Mouse (Mus musculus): Measurements from ENCODE around the gene 0610009B22Rik. TPM values are rescaled to one million over a fixed set of nuclear protein-coding genes. Genes with fewer than 3 reads are reported as not detected.
A peak's percentile ranks its signal among the peaks of the same experiment; 100 is the strongest.
"Not testable (repeated sequence)": the region's sequence is repeated elsewhere in the genome, so short reads cannot be mapped to it uniquely, and the experiment has no call there.

0610009B22Rik gene
- polyA plus RNA-seq, 1 experiment, result 44.6 TPM

GRCm38 (mm10) chr11:51681324-51681975, 7.2 kb downstream of the 0610009B22Rik start:
- DNase-seq (ENCODE audit: low read depth), result peak; percentile 92
- TF ChIP-seq POLR2A (IDR thresholded peaks at IDR 0.05; ENCODE audit: borderline replicate concordance, extremely low read depth, insufficient read depth, insufficient read length, poor library complexity, severe bottlenecking), result no peak
- TF ChIP-seq CTCF (IDR thresholded peaks at IDR 0.05; ENCODE audit: borderline replicate concordance, extremely low read depth, insufficient read depth, insufficient read length), result peak; percentile 85

DNA sequence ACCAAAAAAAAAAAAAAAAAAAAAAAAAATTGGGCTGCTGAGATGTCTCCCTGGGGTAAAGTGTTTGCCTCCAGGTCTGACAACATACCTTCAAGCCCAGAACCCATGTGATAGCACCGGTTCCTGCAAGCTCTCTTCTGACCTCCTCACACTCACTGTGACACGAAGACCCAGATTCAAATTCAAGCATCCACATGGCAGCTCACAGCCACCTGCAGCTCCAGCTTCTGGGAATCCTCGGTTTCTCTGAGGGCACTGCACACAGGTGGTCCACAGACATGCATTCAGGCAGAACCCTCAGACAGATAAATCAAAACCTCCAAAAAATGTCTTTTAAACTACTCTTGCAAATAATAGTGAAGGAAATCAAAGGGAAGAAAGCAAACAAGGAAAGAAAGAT, 9.2 kb downstream of the 0610009B22Rik start:
- no peak for TF ChIP-seq POLR2A (IDR thresholded peaks at IDR 0.05; ENCODE audit: borderline replicate concordance, extremely low read depth, insufficient read depth, insufficient read length, poor library complexity, severe bottlenecking)
- TF ChIP-seq CTCF (IDR thresholded peaks at IDR 0.05; ENCODE audit: borderline replicate concordance, extremely low read depth, insufficient read depth, insufficient read length), result no peak
- DNase-seq (ENCODE audit: low read depth), result no peak

- no peak for TF ChIP-seq POLR2A (IDR thresholded peaks at IDR 0.05; ENCODE audit: borderline replicate concordance, extremely low read depth, insufficient read depth, insufficient read length, poor library complexity, severe bottlenecking)
- no peak for TF ChIP-seq CTCF (IDR thresholded peaks at IDR 0.05; ENCODE audit: borderline replicate concordance, extremely low read depth, insufficient read depth, insufficient read length)
- no peak for DNase-seq (ENCODE audit: low read depth)
These were observed 10.8 kb downstream of the 0610009B22Rik start for GRCm38 (mm10) chr11:51677737-51678418.

- TF ChIP-seq POLR2A (IDR thresholded peaks at IDR 0.05; ENCODE audit: borderline replicate concordance, extremely low read depth, insufficient read depth, insufficient read length, poor library complexity, severe bottlenecking), result no peak
- TF ChIP-seq CTCF (IDR thresholded peaks at IDR 0.05; ENCODE audit: borderline replicate concordance, extremely low read depth, insufficient read depth, insufficient read length), result no peak
- no peak for DNase-seq (ENCODE audit: low read depth)
These were observed 13.3 kb downstream of the 0610009B22Rik start for GRCm38 (mm10) chr11:51675386-51675785.

DNA sequence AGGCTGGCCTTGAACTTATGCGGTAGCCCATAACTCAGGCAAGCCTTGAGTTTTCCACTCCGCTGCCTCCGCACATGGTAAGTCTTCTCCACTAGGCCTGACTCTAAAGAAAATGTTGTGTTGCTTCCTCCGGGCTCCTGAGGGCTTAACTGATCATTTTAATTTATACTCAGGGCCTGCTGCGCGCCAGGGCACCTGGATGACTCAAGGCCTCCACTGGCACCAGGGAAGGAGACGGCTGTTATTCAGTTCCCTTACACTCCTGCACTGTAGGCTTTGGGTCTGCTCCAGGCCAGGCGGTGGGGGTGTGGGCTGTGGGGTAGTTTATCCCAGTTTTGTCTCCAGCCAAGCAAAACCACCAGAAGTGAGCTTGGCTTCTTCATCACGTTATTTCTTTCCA, 15.4 kb downstream of the 0610009B22Rik start:
- DNase-seq (ENCODE audit: low read depth), result no peak
- TF ChIP-seq POLR2A (IDR thresholded peaks at IDR 0.05; ENCODE audit: borderline replicate concordance, extremely low read depth, insufficient read depth, insufficient read length, poor library complexity, severe bottlenecking) (no peak), CTCF (IDR thresholded peaks at IDR 0.05; ENCODE audit: borderline replicate concordance, extremely low read depth, insufficient read depth, insufficient read length) (no peak)

- DNase-seq (ENCODE audit: low read depth), result no peak
- TF ChIP-seq CTCF (IDR thresholded peaks at IDR 0.05; ENCODE audit: borderline replicate concordance, extremely low read depth, insufficient read depth, insufficient read length), result no peak
- TF ChIP-seq POLR2A (IDR thresholded peaks at IDR 0.05; ENCODE audit: borderline replicate concordance, extremely low read depth, insufficient read depth, insufficient read length, poor library complexity, severe bottlenecking), result no peak
These were observed 17.3 kb downstream of the 0610009B22Rik start for GRCm38 (mm10) chr11:51671376-51671775.

DNA sequence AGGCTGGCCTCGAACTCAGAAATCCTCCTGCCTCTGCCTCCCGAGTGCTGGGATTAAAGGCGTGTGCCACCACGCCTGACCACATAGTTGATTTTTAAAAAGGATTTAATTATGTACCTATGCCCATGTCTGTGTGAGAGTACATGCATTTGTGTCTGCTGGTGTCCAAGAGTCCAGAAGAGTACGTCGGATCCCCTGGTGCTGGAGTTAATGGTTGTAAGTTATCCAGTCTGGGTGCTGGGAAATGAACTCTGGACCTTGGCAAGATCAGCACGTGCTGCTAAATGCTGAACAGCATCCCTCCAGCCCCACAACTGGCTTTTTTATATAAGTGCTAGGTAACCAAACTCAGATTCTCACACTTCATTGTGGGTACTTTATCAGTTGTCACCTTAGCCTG, 17.8 kb downstream of the 0610009B22Rik start:
- TF ChIP-seq POLR2A (IDR thresholded peaks at IDR 0.05; ENCODE audit: borderline replicate concordance, extremely low read depth, insufficient read depth, insufficient read length, poor library complexity, severe bottlenecking) (no peak), CTCF (IDR thresholded peaks at IDR 0.05; ENCODE audit: borderline replicate concordance, extremely low read depth, insufficient read depth, insufficient read length) (no peak)
- no peak for DNase-seq (ENCODE audit: low read depth)

GRCm38 (mm10) chr11:51664747-51665146, 23.9 kb downstream of the 0610009B22Rik start:
- DNase-seq (ENCODE audit: low read depth), result not testable (repeated sequence)

GRCm38 (mm10) chr11:51662632-51663031, 26.0 kb downstream of the 0610009B22Rik start:
- no peak for DNase-seq (ENCODE audit: low read depth)
- TF ChIP-seq POLR2A (IDR thresholded peaks at IDR 0.05; ENCODE audit: borderline replicate concordance, extremely low read depth, insufficient read depth, insufficient read length, poor library complexity, severe bottlenecking), result no peak
- no peak for TF ChIP-seq CTCF (IDR thresholded peaks at IDR 0.05; ENCODE audit: borderline replicate concordance, extremely low read depth, insufficient read depth, insufficient read length)

DNA sequence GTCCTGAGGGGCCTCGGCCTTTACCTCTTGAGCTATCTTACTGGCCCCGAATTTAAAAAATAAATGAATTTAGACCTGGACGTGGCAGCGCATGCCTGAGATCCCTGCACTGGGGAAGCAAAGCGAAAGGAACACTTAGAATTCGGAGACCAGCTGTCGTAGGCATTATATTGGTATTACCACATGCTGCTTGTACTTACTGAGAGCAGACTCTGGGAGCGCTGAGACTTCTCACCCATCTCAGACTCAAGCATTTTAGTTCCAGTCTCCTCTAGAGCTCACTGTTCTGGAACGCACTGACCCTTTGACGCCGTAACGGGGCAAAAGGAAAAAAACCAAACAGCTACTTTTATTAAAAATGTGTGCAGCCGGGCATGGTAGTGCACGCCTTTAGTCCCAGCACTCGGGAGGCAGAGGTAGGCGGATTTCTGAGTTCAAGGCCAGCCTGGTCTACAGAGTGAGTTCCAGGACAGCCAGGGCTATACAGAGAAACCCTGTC, 26.8 kb downstream of the 0610009B22Rik start:
- DNase-seq (ENCODE audit: low read depth), result no peak
- TF ChIP-seq POLR2A (IDR thresholded peaks at IDR 0.05; ENCODE audit: borderline replicate concordance, extremely low read depth, insufficient read depth, insufficient read length, poor library complexity, severe bottlenecking) (no peak), CTCF (IDR thresholded peaks at IDR 0.05; ENCODE audit: borderline replicate concordance, extremely low read depth, insufficient read depth, insufficient read length) (no peak)

DNA sequence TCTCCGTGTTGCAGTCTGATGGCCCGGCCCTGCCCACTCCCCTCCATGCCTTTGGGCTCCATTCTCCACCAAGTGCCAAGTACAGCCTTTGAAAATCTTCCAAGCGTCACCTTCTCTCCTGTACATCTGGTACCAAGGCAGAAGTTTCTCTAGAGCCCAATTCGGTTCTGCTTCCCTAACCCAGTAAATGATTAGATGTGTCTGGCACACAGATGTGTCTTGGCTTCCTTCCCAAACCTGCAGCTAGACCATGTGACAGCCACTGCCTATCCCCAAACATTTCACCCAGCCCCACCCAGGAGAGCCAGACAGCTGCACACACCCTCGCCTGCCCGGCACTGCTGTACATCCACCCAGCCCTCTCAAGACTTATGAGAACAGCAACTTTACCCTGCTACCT, 30.0 kb downstream of the 0610009B22Rik start:
- no peak for TF ChIP-seq CTCF (IDR thresholded peaks at IDR 0.05; ENCODE audit: borderline replicate concordance, extremely low read depth, insufficient read depth, insufficient read length)
- no peak for TF ChIP-seq POLR2A (IDR thresholded peaks at IDR 0.05; ENCODE audit: borderline replicate concordance, extremely low read depth, insufficient read depth, insufficient read length, poor library complexity, severe bottlenecking)
- DNase-seq (ENCODE audit: low read depth), result peak; percentile 30

GRCm38 (mm10) chr11:51658291-51658690, 30.4 kb downstream of the 0610009B22Rik start:
- no peak for DNase-seq (ENCODE audit: low read depth)
- no peak for TF ChIP-seq CTCF (IDR thresholded peaks at IDR 0.05; ENCODE audit: borderline replicate concordance, extremely low read depth, insufficient read depth, insufficient read length)
- TF ChIP-seq POLR2A (IDR thresholded peaks at IDR 0.05; ENCODE audit: borderline replicate concordance, extremely low read depth, insufficient read depth, insufficient read length, poor library complexity, severe bottlenecking), result no peak

Measured in brain, embryonic 14.5 days (tissue).